Mouse (Mus musculus) E14TG2a.4 (cell line): Measurements from ENCODE around the gene Grxcr1.
A peak's percentile ranks its signal among the peaks of the same experiment; 100 is the strongest.

ENCODE experiments used
- CTCF ChIP-seq: conservative IDR thresholded peaks from 2 replicates; pipeline ENCODE4 v1.5.1; 2014; ENCODE audit warnings: low read length
- NANOG ChIP-seq: IDR thresholded peaks from 2 replicates; pipeline ENCODE4 v1.6.1; 2014; ENCODE audit warnings: borderline replicate concordance, low read length, mixed read lengths
- POU5F1 ChIP-seq: IDR thresholded peaks from 2 replicates; pipeline ENCODE4 v1.6.1; 2014; ENCODE audit warnings: low read length, borderline replicate concordance

- TF ChIP-seq NANOG (no peak), CTCF (peak; percentile 77), POU5F1 (no peak)
Measured at GRCm38 (mm10) chr5:68012618-68013017, 19.0 kb upstream of the Grxcr1 start.
